Mouse (Mus musculus) right cerebral cortex, adult 18-20 months (tissue): ENCODE results near the gene Fam43a.

Experiments used
- DNase-seq: peaks from one replicate; pipeline ENCODE4 v3.0.0; 2022; ENCODE audit warnings: mixed read lengths

The Fam43a gene

DNA sequence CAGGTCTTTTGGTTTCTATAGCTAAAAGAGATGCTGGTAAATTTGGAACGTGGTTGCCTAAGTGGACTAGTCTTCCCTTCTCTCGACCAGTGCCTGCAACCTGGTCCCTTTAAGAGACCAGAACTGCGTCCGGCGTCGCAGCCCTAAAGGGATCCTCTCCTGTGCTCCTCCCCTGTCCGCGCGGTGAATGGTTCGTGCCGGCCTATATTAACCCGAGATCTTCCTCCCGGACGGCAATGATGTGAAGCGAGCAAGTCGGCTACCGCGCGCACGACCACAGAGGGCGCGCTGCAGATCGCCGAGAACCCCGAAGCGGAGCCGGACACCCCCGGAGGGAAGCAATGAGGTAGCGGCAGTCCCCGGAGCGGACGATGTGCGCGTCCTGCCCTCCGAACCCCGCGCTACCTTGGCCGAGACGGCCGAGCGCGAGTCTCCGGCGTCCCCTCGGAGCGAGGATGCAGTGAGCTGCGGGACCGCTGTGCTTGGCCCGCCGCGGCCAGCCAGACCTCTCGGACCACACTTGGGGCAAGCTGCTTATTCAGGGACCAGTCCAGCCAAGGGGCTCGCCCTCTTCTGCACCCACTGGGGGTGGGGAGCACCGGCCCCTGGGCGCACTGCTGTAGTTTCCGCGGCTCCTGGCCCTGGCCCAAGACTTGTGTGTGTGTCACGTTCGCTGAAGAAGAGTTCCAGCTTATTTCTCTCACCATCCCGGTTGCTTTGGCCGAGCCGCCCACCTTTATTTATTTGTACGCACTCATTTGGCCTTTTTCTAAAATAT, at the start of gene Fam43a:
TSS of gene Fam43a (plus strand) at position 233 of the 778 bp plus-strand sequence.
- peak; percentile 87 for DNase-seq

DNA sequence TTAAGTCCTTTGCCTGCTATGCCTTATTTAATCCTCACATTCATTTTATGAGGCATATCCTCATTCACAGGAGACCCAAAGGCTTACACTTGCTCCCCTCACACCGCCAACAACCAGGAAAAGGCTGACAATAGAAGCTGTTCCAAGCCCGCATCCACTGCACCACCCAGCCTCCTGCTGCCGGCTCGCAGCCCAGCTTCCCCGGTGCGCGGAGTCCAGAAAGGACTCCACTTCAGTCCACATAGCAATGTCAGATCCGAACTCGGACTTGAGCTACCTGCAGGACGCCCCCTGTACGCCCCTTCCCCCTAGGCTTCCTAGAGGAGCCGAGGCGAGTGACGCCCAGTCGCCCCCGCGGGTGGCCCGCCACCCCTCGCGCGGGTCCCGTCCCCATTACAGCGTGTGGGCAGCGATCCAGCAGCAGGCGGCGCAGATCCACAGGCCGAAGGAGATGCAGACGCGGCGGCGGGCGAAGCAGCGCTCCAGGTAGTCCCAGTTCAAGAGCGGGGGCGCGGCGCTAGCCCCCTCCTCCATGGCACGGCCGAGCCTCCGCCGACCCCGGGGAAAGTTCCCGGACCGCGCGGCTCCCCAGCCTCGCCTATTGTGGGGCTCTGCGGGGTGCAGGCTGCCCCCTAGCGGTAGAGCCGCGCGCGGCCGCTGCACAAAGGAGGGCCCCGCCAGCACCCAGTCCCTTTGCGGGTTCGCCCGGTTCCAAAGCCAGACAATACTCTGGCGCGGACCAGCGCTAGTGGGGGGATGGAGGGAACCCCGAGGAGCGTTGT, 49.4 kb upstream of the Fam43a start:
- peak; percentile 83 for DNase-seq

DNA sequence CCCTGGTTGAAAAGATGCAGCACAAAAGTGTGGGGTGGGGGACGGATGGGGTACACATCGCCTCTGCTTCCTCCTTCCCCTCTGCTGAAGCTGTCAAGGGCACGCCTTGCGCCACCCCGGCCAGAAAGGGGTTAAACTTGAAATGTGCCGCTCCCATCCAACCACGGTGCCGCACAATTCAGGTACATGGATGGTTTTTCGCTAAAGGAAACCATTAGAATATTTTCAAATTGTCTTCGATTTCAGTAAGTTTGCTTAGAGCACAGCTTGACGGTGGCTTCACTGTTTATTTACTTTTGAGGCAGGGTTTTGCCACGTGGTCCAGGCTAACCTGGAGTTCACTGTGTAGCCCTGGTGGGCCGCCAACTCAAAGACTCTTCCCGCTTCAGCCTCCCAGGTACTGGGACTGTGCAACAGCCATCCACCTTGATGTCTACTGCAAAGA, 48.8 kb upstream of the Fam43a start, which contains the start of gene Tmem44:
TSS of gene Tmem44 (minus strand) at position 95 of the 445 bp plus-strand sequence.
- peak; percentile 34 for DNase-seq

DNA sequence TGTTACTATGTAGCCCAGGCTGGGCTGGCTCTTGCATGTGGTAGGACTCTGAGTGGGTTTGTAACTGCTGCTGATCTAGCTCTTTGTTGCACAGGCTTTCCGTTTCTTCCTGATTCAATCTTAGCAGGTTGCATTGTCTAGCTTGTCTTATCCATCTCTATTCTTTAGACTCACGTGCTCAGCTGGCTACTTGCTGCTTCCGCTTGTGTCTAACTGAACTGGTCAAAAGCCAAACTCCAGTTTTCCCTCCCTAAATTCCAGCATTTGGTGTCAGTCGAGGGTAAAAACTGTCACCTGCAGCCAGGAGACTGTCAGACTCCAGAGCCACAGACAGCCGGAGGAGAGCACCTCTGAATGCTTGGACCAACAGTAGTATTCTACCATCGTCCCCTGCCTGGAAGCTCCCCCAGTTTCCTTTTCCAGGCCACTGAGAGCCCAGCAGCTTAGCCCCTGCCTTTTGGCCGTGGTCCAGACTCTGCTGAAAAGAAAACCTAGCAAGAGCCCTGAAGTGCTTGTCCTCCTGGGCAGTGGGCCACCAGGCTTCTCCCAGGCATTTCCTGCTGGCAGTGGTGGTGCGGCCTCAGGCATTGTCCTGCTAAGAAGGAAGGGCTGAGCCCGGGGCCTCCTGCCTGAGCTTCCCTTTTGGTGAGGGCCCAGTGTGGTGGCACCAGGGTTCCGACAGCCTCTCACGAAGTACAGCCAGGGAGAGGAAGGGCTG, 46.7 kb upstream of the Fam43a start:
- peak; percentile 78 for DNase-seq

DNA sequence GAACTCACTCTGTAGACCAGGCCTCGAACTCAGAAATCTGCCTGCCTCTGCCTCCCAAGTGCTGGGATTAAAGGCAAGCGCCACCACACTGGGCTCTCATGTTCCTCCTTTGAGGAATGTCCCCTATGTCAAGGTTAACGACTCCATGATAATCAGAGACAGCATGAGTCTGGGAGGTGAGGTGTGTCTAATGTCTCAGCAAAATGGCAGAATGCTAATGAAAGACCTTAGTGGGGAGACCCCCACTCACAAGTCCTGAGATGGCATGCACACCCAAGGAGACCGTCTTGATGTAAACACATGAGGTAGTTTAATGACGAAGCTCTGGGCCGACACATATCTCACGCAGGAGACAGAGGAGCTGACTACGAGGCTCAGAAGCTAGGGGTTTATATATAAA, 45.4 kb upstream of the Fam43a start:
- no peak for DNase-seq

DNA sequence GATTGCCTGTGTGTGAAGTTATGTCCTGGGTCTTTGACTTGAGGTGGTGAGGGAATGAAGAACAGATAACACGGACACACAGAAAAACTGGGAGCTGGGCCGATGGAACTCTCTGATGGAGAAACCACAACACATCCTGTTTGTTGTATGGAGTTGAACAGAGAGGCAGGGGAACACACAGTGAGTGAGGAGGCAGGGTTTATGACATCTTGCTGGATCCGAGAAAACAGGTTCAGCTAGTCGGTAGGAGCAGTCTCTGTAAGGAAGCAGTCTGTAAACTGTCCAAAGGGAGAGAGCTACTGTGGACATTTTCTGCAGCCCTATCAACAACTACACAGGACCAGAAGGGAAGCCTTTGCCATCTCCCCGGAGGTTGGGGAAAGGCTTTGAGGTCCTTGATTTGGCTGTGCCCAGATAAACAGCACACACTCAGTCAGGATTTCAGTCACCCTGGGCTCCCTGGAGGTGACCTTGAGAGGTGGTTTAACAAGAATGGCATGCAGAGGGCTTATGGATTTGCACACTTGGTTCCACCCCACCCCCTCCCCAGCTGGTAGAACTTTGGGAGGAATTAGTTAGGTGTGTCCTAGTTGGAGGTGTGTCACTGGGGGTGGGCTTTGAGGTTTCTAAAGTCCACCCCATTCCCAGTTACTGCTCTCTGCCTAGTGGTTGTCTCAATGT, 40.1 kb upstream of the Fam43a start:
- DNase-seq, result no peak

DNA sequence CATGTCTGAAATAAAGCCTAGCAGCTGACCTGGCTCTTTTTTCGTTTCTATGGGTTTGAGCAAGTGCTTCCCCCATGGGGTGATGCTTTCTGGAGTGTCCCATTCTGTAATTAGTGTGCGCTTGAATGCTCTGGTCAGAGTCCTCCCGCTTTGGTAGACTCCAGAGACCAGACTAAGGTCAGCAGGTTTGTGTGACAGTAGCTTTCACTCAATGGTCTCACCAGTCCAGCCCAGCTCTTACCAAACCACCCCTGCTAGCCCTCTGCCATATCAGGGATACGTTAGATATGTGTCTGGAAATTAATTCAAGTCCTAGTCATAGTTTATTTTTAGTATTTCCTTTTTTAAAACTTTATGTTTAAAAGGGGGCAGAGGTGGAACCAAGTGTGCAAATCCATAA, 38.9 kb upstream of the Fam43a start:
- no peak for DNase-seq

DNA sequence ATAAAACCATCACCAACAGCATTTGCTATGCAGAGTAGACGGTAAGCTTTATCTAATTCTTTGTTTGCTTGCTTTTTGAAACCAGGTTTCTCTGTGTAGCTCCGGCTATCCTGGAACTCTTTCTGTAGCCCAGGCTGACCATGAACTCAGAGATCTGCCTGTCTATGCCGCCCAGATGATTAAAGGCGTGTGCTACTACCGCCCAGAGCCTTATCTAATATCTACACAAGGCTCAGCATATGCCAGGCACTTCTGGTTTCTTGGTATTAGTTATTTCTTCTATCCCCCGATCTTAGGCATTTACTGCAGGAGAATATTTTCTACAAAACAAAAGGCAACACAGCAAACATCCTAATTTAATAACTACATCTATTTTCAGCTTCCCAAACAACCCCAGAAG, 33.9 kb upstream of the Fam43a start:
- no peak for DNase-seq

DNA sequence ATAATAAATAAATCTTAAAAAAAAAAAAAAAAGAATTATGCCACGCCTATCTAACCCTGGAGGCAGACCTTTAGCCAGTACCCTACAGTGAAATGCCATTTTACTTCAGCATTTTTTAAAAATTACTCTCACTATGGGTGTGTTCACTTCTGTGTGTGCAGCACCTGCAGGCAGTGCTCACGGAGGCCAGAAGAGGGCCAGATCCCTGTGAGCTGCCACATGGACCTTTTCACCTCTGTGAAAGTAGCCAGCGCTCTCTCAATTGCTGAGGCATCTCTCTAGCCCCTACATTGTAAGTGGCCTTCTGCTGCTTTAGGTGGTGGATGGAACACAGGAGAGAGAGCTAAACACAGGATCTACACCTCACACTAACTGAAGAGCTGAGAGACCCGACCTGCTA, 29.4 kb upstream of the Fam43a start:
- no peak for DNase-seq

DNA sequence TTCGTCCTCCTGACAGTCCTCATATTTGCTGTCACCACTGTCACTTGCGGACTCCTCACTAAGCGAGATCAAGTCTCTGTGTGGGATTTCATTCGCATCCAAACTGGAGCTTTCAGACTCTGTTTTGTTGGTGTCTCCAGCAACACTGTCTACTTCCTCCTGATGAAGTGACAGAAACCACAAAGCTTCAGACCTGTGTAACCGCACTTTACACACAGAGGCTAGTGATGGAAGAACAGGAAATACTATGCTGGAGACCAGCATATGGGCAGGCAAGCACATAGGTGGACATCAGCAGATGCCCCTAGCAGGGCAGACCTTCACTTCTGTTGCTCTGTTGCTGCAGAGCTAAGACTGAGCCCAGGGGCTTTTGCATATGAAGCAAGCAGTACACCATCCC, 28.1 kb upstream of the Fam43a start:
- DNase-seq, result no peak

DNA sequence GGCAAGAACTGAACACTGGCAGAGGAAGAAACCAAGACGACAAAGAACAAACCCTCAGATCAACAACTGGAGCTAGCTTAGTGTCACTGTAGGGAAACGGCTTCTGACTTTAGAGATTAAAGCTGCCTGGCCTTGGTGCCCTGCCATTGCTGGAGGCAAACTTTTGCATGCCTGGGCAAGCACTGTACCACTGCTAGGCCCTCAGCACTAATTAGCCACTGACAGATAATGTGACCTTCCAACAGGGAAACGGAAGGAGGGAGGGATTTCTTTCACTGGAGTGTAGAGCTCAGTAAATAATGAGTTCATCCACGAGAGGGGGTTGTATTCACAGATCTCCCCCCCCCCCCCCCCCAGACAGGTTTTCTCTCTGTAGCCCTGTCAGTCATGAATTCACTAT, 27.3 kb upstream of the Fam43a start:
- DNase-seq, result no peak

DNA sequence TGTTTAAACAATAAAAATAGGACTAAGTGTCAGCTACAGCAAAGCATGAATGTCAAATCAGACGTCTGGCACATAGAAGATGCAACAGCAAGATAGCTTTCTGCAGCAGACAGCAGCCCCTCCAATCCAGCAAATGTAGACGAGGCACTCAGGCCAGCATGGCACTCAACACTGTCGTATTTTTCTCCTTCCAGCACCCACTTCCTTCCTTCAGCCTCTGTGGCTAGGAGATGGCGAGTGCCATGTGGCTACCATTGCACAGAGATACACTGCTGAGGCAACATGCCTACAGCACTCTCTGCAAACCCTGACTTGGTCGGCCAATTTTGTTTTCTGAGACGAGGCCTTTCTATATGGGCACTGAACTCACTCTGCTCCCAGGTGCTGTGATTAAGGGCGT, 23.7 kb upstream of the Fam43a start:
- no peak for DNase-seq

DNA sequence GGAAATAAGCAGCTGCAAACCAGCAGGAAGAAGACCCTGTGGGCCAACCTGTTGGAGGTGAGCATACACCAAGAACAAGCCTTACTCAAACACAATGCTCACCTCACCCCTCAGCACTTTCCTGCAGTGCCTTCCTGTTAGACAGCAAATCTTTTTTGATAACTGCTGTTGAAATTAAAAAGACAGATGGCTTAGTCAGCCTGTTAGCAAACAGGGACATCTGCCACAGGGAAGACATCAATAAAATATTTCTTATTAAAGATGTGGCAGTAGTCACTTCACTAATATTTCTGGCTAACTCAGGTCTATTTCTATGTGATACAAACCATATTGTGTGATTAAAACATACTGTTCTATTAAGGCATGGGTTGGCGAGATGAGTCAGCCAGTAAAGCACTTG, 23.1 kb upstream of the Fam43a start:
- DNase-seq, result no peak

DNA sequence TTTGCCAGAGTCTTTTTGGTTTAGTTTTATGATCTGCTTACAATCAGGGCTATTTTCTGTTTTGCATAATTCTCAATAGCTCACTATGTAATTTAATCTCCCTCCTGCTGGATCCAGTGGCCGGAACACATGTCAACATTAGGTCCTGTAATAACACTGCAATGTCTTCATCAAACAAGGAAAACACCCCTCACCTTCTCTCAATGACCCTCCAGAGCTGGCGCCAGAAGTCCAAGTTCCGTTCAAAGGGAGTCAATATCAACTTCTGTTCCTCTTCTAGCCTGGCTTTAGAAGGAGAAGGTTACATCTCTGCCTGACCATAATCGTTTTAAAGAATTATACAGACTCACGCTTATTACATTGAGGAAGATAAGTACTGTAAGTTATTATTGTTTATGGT, 18.8 kb upstream of the Fam43a start:
- no peak for DNase-seq

DNA sequence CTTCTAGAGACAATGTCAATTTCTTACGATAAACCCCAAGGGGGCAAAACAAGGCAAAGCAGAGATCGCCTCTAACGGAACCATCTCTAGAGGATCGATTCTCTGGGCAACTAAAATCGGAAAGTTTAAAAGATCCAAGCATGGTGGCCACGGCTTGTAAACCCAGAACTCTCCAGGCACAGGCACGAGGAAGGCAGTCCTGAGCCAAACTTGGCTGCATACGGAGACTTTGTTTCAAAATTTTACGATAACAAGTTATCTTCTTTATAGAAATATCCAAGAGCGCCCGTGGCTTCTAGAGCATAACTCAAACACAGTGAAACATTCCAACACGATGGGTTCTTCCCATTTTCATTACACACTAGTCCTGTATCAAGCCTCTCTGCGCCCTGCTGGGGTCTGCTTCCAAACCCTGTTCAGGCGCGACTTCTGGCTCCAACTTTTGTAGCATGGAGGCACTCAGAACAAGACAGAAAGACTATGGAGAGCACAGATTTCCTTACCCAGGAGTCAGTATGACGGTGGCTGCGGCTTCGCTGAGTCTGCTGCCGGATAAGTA, 12.5 kb upstream of the Fam43a start:
- DNase-seq, result no peak

DNA sequence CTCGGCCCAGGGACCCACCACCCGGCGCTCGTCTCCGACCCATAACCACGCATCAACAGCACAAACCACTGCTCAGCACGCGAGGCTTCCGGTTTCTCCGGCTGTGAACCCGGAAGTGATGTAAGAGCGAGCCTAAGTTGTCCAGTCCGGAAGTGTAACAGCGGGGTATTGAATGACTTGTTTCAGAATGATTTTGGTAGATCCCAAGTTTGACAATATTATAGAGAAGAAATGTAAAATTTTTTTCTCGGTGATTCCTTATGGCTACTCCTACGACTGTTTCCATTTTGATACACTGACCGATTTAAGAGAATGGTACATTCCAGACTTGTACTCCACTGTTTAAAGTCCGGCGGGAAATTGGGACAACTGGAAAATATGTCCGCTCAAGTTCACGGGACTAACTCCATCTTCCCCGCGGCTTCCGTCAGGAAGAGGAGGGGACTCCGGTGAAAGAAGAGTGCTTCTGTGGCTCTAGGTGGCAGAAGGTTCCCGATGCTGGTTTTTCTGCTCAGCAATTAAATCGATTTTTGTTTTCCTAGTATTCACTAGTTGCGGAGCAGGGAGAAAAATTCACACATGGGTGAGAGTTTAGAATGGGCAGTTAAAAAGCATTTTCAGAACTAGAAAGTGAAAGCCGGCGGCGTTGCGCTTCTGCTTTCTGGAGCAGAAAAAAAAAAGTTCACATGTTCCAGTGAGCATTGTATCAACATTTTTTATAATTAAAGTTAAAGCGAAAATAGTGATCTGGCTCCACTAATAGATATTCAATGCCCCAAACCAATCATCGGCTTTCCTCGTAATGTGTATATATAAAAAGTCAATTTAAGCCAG, 11.8 kb upstream of the Fam43a start, which contains the start of gene Lsg1:
TSS of gene Lsg1 (minus strand) at position 99 of the 834 bp plus-strand sequence.
- DNase-seq, result peak; percentile 89

DNA sequence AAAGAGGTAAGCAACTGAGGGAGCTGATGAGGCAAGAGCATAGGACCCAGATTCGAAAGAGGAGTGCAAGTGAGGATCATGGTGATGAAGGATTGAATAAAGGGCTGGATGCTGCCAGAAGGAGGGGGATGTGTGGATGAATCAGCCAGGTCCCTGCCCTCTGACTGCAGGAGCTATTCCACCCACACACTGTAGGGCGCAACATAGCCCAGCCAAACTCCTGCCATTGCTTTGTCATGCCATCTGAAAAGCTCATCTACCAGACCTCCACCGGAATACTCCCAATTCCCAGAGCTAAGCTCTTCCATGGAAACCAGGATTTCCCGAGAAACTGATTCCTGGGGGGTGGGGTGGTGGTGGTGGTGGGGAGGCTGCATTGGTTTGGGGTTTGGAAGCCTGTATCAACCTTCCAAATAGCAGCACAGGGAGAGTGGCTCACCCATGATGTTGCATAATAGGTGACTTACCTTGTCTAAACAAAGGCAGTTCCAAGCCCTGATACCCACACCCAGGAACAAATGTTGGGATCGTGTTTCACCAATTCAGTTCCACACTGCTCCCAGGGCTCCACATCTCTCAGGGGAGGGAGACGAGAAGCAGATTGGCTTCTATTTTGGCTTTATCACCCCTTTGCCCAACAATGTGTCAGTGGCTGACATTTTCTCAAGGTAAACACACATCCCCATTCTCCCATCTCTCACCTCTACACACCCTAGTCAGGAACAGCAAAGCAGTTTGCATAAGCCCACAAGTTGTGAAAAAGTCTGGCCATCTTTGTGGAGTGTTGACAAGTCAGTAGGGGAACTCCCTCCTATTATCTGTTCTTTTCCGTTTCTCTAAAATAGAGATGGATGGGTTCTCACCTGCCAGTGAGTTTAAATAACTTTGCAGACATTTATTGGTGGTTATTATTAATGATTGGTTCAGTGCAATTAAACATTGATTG, 9.0 kb upstream of the Fam43a start:
- no peak for DNase-seq

DNA sequence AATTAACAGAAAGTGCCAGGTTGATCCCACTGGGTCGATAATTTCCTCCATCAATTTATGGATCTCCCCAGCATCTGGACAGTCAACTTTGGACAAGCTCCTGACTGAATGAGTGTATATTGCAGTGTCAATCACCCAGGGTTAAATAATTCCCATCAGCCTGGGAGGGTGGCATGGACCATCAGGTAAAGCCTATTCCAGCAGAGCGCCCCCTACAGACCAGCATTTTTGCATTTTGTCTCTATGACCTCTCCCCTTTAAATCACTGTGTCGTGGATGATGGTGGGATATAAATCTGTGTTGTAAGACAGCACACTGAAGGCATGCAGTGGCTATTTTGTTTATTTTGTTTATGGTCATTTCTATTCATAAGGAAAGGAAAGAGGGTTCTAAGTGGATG, 7.5 kb upstream of the Fam43a start:
- no peak for DNase-seq

DNA sequence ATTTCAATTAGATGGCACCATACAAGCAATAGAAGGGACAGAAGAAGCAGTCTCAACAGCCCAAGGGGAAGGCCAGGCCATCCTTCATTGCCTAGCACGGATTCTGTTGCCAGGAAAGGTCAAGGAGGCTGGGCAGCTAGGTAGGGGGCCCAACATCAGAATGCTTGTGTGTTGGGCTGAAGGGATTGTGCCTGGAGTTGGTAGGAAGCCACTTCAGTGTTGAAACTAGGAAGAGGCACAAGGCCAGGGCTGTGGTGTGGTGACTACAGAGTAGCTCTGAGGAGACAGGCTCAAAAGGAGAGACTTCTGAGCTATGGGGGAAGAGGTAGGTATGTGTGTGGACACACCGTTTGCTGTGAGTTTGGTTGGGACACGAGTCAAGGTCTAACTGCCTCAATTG, 4.2 kb upstream of the Fam43a start:
- no peak for DNase-seq

DNA sequence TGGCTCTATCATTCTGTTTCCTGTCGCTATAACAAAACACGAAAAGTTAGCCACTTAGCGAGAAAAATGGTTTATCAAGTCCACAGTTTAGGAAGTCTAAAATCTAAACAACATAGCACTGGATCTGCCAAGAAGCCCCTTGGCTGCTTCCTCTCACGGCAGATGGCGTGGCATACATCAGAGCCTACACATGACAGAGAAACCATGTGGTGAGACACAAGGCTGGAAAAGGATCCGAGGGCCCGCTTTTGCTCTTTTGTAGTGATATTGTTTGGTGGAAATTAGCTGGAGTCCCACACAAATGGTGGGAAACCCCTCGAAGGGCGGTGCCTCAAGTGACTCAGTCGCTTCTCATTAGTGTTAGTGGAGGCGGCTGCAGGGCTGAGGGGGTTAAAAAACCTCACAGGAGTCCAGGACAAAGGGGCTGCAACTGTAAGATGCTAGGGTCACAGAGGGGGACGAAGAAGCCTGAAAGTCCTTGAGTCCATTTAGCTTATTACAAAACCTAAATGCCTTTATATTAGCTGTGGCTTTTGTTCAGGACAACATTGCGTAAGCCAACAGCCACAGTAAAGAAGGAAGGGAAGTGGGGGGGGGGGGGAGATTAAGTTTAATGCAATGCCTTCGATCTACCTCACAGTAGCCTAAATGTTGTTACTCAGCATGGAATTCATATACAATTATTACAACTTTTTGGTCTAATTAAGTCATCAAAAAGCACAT, 3.5 kb upstream of the Fam43a start:
- DNase-seq, result no peak
